Mouse (Mus musculus) naive thymus-derived CD4-positive, alpha-beta T cell, adult 2 months (primary cell): ENCODE results near the gene Ly9.

Experiments
- DNase-seq: peaks from one replicate; pipeline ENCODE4 v3.0.0-alpha.2; 2011; ENCODE audit warnings: low read depth

The Ly9 gene

DNA sequence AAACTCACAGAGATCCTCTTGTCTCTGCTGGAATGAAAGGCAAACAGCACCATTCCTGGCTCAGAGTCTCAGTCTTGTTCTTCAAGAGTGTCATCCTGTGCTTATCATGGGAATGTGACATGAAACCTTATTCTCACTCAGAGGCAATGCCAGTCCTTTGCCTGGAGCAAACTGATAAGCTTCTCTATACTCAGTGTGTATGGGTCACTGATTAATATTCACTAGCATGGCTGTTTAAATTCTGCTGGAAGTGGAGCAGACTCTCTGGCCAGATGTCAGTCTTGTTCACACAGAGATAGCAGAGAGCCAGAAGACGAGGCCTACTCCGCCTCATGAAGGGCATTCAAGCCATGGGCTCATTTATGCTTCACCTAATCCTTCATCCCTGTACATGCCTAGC is 22.6 kb downstream of the Ly9 start:
- DNase-seq, result no peak

DNA sequence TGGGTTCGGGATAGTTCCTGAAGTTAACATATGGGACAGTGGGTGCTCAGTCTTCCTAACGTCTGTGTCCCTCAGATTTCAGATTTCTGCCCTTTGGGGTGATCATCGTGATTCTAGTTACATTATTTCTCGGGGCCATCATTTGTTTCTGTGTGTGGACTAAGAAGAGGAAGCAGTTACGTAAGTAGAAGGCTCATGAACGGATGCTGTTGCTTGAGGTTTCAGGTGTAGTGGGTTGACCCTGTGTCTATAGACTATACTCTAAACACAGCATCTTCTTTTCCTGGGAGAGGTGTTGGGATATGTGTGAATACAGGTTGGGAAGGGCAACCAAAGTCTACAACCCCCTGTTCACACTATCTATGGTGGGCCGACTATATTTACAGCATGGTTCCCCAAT is 30.0 kb downstream of the Ly9 start:
- no peak for DNase-seq

DNA sequence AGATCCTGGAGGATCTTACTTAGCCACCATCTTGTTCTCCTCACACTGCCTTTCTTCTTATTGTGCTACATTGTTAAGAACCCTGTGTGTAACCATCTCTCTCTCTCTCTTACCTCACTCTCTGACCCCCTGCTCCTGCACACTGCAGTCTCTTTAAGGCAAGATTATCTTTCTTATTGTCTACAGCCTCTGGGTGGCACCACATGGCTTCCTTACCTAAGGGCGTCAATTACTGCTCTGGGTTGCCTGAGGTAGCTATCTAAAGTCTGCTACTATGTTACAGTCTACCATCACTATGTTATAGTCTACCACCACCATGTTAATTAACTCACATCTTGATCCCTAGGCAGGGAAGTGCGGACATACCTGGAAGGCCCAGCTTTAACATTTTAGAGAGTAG is 38.8 kb downstream of the Ly9 start:
- DNase-seq, result no peak

DNA sequence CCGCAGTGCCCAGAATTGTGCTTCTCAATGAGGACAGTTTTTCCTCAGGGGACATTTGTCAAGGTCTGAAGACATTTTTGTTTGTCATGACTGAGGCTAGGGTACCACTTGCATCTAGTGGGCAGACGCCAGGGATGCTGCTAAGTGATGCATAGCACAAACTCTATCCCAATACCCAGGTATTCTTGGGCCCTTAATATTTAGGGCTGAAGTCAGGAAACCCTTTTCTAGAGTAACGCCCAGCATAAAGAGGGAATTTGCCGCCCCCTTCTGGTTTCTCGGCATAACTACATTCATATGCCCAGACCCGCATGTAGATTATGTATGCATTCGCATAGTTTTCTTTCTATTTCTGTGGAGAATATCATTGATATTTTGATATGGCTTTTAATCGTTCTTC is 40.4 kb downstream of the Ly9 start:
- DNase-seq, result peak; percentile 86

DNA sequence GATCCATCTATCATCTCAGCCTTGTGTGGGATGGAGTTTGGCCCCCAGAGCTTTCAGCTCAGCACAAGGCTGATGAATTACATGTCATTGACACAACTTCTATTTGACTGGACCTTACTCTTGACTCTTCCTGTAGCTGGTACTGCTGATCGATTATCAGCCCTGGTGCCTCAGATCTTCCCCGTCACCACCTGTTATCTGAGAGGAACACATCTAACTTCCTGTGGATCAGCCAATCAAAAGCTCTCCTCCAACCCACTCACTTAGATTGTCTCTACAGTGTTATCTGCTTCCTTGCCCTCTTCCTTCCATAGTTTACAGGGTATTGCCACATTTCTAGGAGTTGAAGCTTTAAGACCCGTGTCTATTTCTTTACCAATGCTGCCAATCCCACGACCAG is 41.3 kb downstream of the Ly9 start:
- peak; percentile 37 for DNase-seq

DNA sequence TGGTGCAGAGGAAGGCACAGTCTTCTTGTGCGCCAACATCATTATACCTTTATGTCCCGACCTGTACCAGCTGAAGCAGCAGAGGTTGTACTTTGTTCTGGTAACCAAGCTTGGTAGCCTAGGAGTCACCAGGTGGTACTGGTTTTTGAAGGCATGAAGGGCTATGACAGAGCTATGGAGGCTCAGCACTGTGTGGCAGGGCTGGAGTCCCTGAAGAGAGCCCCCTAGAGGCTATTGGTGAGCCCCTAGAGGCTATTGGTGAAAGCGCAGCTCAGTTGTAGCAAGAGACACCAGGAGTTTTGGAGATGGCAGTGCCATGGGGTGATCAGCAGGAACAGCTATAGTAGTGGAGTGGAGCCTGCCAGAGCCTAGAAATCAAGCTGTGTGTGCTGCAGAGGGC is 43.0 kb downstream of the Ly9 start:
- DNase-seq, result peak; percentile 75

DNA sequence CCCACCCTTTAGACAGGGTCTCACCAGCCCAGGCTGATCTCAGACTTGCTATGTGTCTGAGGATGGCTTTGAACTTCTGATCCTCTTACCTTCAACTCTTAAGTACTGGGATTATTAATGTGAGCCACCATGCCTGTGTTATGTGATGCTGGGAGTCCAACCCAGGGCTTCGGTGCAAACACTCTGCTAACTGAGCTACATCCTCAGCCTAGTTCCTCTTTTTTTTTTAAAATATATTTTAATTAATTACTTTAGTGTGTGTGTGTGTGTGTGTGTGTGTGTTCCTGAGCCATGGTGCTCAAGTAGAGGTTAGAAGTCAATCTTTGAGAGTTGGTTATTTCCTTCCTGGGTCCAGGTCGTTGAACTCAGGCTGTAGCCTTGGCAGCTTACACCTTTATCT is 44.2 kb downstream of the Ly9 start:
- no peak for DNase-seq

DNA sequence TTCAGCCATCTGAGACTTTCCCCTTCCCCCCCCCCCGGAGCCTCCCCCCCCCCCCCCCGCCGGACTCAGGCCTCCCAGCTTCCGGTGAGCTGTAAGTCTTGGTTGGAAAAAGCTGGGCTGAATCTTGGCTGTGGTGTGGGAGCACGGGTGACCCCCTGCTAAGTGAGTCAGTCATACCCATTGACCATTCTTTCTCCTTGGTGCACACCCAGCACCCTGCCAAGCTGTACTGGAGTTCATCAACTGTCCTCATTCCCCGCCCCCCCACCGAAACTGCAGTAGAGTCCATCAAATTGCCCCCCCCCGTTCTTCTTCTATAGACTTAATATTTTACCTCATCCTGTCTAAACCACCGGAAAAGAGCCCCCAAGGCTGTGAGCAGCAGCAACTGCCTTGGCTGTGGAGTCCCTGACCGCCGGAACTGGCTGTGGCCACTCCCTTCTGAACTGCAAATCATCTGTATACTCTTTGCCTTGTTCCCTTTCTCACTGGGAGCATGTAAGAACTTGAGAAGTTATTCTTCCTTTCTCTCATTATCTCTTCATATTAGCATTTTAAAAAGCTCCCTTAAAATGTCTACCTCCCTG is 45.5 kb downstream of the Ly9 start:
- DNase-seq, result no peak

DNA sequence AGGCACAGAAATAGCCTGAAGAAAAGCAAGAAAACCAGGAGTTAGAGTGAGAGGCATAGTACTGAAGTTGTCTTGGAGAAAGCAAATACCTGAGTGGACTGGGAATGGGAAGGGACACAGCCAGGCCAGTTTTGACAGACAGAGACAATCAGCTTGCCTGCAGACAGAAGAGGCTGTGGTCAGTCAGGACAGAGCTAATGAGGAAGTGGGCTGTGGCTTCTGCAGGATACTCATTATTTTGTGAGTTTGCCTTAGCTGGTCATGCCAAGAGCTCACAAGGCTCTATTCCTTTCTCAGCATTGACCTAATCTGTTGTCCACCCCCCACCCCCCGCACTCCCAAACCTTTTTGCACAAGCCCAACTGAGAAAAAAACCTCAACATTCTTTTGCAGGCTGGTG is 46.0 kb downstream of the Ly9 start:
- no peak for DNase-seq

DNA sequence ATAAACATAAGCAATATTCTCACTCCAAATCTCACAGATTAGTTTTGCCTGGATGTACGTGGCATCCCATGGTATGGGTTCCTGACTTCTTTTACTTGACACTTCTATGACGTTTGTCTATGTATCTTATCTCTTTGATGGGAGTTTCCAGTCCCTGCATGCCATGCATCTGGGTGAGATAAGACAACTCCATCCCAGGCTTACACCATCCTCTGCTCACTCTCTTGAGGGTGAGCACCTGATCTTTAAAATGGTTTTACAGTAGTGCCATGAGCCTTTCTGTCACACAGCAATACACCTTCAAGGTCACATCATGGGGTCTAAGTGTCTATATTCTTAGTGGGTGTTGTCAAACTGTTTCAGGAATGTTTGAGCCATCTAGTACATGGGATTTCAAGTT is 46.9 kb downstream of the Ly9 start:
- DNase-seq, result no peak

DNA sequence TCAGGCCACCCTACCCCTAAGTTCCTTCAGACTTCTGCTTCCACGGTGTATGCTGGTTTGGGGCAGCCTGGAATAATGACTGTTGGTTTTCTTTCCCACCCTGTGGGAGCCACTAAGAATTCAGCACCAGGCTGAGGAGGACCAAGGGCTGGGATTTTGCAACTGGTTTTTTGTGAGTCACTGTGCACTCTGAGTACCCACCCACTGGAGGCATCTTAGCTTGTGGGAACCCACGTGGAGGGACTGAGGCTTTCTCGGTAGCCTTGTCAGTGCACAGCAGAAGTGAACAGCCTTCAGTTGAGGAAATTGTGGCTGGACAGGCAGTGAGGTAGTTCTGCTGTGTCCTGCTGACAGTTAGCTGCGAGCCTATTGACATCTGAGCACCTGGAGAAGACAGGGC is 48.3 kb downstream of the Ly9 start, which contains the start of gene Cd244a:
Gene Cd244a (plus strand): TSS at position 296 of the 400 bp plus-strand sequence.
- no peak for DNase-seq

DNA sequence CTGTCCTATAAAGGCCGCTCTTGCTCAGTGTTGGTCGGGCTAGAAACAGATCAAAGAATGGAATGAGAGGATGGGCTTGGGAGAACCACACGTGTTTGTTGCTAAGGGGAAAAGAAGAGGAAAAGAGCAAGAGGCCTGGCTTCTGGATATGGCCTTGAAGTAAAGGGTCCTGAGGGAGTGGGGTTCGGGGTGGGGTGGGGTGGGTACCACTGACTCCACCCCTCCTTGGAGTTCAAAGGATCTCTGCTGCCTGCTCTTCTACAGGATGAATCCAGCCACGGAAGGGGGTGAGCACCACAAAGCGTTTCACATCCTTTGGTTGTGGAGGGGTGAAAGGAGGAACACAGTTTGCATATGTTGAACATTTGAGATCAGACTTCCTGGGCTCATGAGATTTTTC is 48.8 kb downstream of the Ly9 start:
- DNase-seq, result no peak

DNA sequence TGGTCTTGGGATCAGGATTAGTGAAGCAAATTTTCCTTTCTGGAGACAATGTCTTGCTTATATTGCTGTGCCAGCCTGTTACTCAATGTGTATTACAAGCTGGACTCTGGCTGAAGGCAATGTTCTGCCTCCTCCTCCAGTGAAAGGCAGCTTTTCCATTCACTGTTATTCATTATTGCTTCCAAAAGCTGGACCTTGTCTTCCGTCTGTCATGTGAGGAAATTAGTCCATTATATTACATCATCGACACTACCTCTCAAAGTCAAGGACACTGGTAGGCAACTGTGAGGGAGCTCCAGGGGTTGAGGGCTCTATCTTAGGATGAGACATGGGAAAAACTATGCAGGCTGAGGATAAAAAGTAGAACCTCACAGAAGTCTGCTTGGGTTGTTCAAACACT is 50.8 kb downstream of the Ly9 start:
- no peak for DNase-seq

DNA sequence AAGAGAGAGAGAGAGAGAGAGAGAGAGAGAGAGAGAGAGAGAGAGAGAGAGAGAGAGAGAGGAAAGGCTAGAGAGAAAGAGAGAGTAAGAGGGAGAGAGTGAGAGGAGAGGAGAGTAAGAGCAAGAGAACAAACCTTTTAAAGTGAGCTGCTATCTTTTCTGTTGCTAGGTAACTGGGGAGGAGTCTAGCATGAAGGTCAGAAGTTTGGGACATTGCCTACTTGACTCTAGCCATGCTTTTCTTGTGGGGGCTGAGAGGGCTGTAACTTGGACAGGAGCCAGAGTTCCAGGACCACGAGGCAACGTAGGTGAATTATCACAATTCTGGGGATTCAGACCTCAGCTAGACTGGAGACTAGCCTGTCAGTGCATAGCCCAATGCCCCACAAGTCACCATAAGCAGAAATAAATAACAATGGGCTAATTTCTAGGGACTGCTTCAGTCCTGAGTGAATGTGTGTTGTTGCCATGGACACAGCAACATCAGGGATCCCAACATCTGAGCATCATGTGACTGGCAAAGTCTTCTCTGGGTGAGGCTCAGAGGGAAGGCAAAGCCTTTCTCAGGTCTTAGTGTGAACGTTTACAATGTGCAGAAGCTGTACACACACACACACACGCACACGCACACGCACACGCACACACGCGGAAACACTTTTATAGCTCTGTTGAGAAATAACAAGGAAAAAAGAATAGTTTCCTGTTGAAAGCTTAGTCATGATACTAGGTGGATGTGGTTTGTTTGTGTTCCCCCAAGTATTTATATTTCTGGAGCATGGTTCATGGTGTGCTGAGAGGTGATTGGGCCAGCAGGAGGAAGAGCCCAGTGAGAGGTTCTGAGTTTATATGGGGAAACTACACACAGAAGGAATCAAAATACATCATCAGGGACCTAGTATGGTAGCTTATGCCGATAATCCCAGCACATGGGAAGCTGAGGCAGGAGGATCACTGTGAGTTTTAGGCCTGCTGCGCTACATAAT is 53.6 kb downstream of the Ly9 start:
- DNase-seq, result no peak

DNA sequence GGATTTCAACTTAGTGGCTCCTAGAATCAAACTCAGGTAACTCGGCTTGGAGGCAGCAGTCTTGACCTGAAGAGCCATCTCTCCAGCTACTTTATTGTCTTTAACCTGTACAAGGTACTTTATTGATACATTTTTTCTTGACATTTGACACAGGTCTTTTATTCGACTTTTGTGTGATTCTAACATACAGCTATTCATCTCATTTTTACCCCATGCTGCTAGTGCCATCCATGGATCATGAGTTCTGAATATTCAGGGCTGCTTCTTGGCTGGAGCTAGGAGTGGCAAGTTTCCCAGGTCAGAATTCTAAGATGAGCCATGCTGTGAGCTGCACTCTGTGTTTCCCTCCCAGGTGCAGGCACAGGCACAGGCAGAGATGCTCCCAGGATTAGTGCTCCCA is 55.0 kb downstream of the Ly9 start:
- DNase-seq, result no peak

DNA sequence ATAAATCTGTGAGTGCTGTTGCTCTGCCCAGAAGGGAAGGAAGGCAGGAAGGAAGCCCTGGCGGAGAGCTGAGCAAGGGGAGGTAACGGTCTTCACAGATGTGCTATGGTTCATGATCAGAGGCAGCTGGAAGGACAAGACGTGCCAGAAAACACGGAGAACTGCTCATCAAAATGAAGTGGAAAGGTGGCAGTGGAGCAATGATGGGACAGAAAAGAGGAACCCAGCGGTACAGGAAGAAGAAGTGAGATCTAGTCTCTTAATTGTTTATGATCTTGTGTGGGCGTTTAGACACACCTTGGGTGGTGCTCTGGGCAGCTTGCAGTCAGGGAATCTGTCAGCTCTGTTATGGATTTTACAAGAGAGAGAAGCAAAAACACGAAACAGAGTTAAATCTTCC is 55.9 kb downstream of the Ly9 start:
- no peak for DNase-seq

DNA sequence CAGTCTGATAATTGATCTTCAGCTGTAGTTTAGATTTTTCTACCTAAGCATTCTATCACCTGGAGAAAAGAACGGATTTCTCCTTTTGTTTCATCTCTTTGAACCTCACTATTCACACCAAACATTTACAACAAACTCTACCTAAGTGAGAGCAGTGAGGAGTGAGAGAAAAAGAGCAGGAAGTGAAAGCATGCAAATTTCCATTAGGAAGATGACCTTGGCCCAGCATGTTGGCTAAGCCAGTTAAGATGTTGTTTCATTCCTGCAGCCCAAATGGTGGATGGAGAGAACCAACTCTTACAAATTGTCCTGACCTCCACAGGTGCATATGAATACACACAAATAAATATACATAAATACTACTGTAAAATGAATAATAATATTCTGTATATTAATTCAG is 66.5 kb downstream of the Ly9 start:
- DNase-seq, result no peak
